Mouse (Mus musculus) heart, embryonic 11.5 days (tissue): ENCODE data around the gene Zfp119b. TPM values are rescaled to one million over a fixed set of nuclear protein-coding genes. Genes with fewer than 3 reads are reported as not detected.

Source experiments
- ATAC-seq: fragments of 200-750 bp; cut with Nextera tagmentation; replicated peaks from 2 replicates; pipeline ENCODE4 v1.8.0; 2017; ENCODE audit warnings: moderate library complexity; ENCODE audit not compliant: insufficient number of reproducible peaks, low FRiP score, low TSS enrichment
- H3K27ac ChIP-seq: fragments of 300-500 bp; sonication (generic); 2 replicates; pipeline ENCODE4 v1.5.1; 2014; ENCODE audit warnings: mild to moderate bottlenecking, low read depth, low read length
- H3K27me3 ChIP-seq: fragments of 300-500 bp; sonication (generic); 2 replicates; pipeline ENCODE4 v1.6.1; 2014; ENCODE audit warnings: mild to moderate bottlenecking, low read length, mixed read lengths; ENCODE audit not compliant: control insufficient read depth, insufficient read depth
- H3K36me3 ChIP-seq: fragments of 300-500 bp; sonication (generic); 2 replicates; pipeline ENCODE4 v1.6.1; 2014; ENCODE audit warnings: mild to moderate bottlenecking, low read length, moderate library complexity, mixed read lengths; ENCODE audit not compliant: control insufficient read depth, insufficient read depth
- H3K4me1 ChIP-seq: fragments of 300-500 bp; sonication (generic); 2 replicates; pipeline ENCODE4 v1.6.1; 2014; ENCODE audit warnings: low read length; ENCODE audit not compliant: control insufficient read depth, insufficient read depth
- H3K4me2 ChIP-seq: fragments of 300-500 bp; sonication (generic); 2 replicates; pipeline ENCODE4 v1.6.1; 2014; ENCODE audit warnings: mild to moderate bottlenecking, moderate library complexity
- H3K4me3 ChIP-seq: fragments of 300-500 bp; sonication (generic); 2 replicates; pipeline ENCODE4 v1.5.1; 2014; ENCODE audit warnings: low read depth, low read length
- H3K9ac ChIP-seq: fragments of 300-500 bp; sonication (generic); 2 replicates; pipeline ENCODE4 v1.6.1; 2014; ENCODE audit warnings: mild to moderate bottlenecking, low read depth, low read length, moderate library complexity
- H3K9me3 ChIP-seq: fragments of 300-500 bp; sonication (generic); replicated peaks from 2 replicates; pipeline ENCODE4 v1.6.1; 2016; ENCODE audit warnings: low read length; ENCODE audit not compliant: control insufficient read depth
- WGBS: fragments of 180-500 bp; shearing (Covaris S2); extraction: QIAGEN DNeasy Blood & Tissue Kit; methylation state at CpG from one replicate; pipeline ENCODE4 v1.1.7; 2014; ENCODE audit not compliant: insufficient replicate concordance; 5-methylcytosine and 5-hydroxymethylcytosine counted together
- polyA plus RNA-seq: library from polyadenylated mRNA; unstranded; fragments of >200 nt; fragmentation: Nextera tagmentation; extraction: Ambion mirVana; gene quantifications from 2 replicates; pipeline ENCODE4 v1.2.1, GENCODE M21; 2014

The Zfp119b gene
- 3.6 and 4.1 TPM in 2 replicates for polyA plus RNA-seq

- WGBS, result 85% methylated on average over 2 of the region's 2 CpGs
Observed at GRCm38 (mm10) chr17:55949400-55949799, at the start of gene Zfp119b. Zfp119b (minus strand) TSS chr17:55949500.

GRCm38 (mm10) chr17:55996007-55996406, 46.7 kb upstream of the Zfp119b start:
- 85% methylated on average over 15 of the region's 15 CpGs for WGBS
- H3K36me3 ChIP-seq, result no peaks in the 10 kb centered on the region
- ATAC-seq, result no peak

More at GRCm38 (mm10) chr17:55949400-55949799, at the start of gene Zfp119b:
- no peak within 1 kb of the TSS for H3K27ac ChIP-seq
- no peak within 1 kb of the TSS for H3K4me2 ChIP-seq
- no peak within 1 kb of the TSS for H3K9ac ChIP-seq
- no peaks in the 10 kb centered on the region for H3K9me3 ChIP-seq
- ATAC-seq, result no peak
- H3K36me3 ChIP-seq, result no peaks in the 10 kb centered on the region
- peaks cover 5% of the 10 kb centered on the region for H3K27me3 ChIP-seq
- H3K4me1 ChIP-seq, result no peaks in the 10 kb centered on the region
- H3K4me3 ChIP-seq, result no peak within 1 kb of the TSS

GRCm38 (mm10) chr17:55990278-55990898, 41.1 kb upstream of the Zfp119b start:
- Histone ChIP-seq H3K4me1 (no peaks in the 10 kb centered on the region), H3K27me3 (peaks cover 19% of the 10 kb centered on the region), H3K27ac (no peak overlapping the region), H3K4me3 (no peak overlapping the region), H3K4me2 (no peak overlapping the region), H3K9ac (no peak overlapping the region), H3K36me3 (no peaks in the 10 kb centered on the region), H3K9me3 (no peaks in the 10 kb centered on the region)
- 70% methylated on average over 8 of the region's 8 CpGs for WGBS
- ATAC-seq, result 0 out of 2 replicates have a peak, but pooled peaks have one; percentile 7

More at GRCm38 (mm10) chr17:55996007-55996406, 46.7 kb upstream of the Zfp119b start:
- no peak overlapping the region for H3K4me2 ChIP-seq
- H3K27ac ChIP-seq, result no peak overlapping the region
- H3K4me1 ChIP-seq, result no peaks in the 10 kb centered on the region
- no peak overlapping the region for H3K4me3 ChIP-seq
- no peak overlapping the region for H3K9ac ChIP-seq
- H3K9me3 ChIP-seq, result no peaks in the 10 kb centered on the region
- peaks cover 13% of the 10 kb centered on the region for H3K27me3 ChIP-seq

GRCm38 (mm10) chr17:55986030-55986961, 37.0 kb upstream of the Zfp119b start, which contains the start of gene Fsd1:
Fsd1 (plus strand) TSS chr17:55986509.
- H3K27ac ChIP-seq, result no peak within 1 kb of the TSS
- peak within 1 kb of the TSS; percentile 56 for H3K4me2 ChIP-seq
- no peaks in the 10 kb centered on the region for H3K36me3 ChIP-seq
- no peaks in the 10 kb centered on the region for H3K9me3 ChIP-seq
- H3K4me3 ChIP-seq, result peak within 1 kb of the TSS; percentile 35
- ATAC-seq, result no peak
- H3K27me3 ChIP-seq, result peaks cover 22% of the 10 kb centered on the region
- H3K4me1 ChIP-seq, result no peaks in the 10 kb centered on the region
- WGBS, result 10% methylated on average over 34 of the region's 35 CpGs
- peak within 1 kb of the TSS; percentile 44; the same call in 1 of the 2 replicates for H3K9ac ChIP-seq

GRCm38 (mm10) chr17:55977301-55977700, 28.0 kb upstream of the Zfp119b start:
- WGBS, result 55% methylated on average over 3 of the region's 3 CpGs
- H3K9ac ChIP-seq, result no peak overlapping the region
- no peak overlapping the region for H3K4me2 ChIP-seq
- no peak overlapping the region for H3K27ac ChIP-seq
- H3K9me3 ChIP-seq, result no peaks in the 10 kb centered on the region
- no peak for ATAC-seq
- no peak overlapping the region for H3K4me3 ChIP-seq
- no peaks in the 10 kb centered on the region for H3K36me3 ChIP-seq
- H3K27me3 ChIP-seq, result peaks cover 7% of the 10 kb centered on the region; the same call in 1 of the 2 replicates
- H3K4me1 ChIP-seq, result no peaks in the 10 kb centered on the region; the same call in 1 of the 2 replicates

GRCm38 (mm10) chr17:55976255-55976862, 27.1 kb upstream of the Zfp119b start:
- 21% methylated on average over 13 of the region's 13 CpGs for WGBS

GRCm38 (mm10) chr17:55971453-55971852, 22.2 kb upstream of the Zfp119b start:
- 31% methylated on average over 22 of the region's 22 CpGs for WGBS
- H3K4me1 ChIP-seq, result peaks cover 27% of the 10 kb centered on the region
- no peaks in the 10 kb centered on the region; the same call in 1 of the 2 replicates for H3K36me3 ChIP-seq
- no peaks in the 10 kb centered on the region for H3K9me3 ChIP-seq
- no peak overlapping the region for H3K9ac ChIP-seq
- peak overlapping the region; percentile 49 for H3K4me3 ChIP-seq
- no peak overlapping the region for H3K27ac ChIP-seq
- peak overlapping the region; percentile 82 for H3K4me2 ChIP-seq
- H3K27me3 ChIP-seq, result peaks cover 11% of the 10 kb centered on the region; the same call in 1 of the 2 replicates
- ATAC-seq, result no peak

More at GRCm38 (mm10) chr17:55976255-55976862, 27.1 kb upstream of the Zfp119b start:
- Histone ChIP-seq H3K36me3 (no peaks in the 10 kb centered on the region), H3K4me1 (no peaks in the 10 kb centered on the region; the same call in 1 of the 2 replicates), H3K9ac (no peak overlapping the region), H3K27ac (no peak overlapping the region), H3K4me2 (no peak overlapping the region; the same call in 1 of the 2 replicates), H3K4me3 (no peak overlapping the region), H3K9me3 (no peaks in the 10 kb centered on the region), H3K27me3 (peaks cover 7% of the 10 kb centered on the region; the same call in 1 of the 2 replicates)
- ATAC-seq, result no peak
